In genomic region chr10:88201650-88202049, GRCm38 (mm10) we compare ENCODE assay signal across 8 mouse cellular contexts. TPM values are rescaled to one million over a fixed set of nuclear protein-coding genes. Genes with fewer than 3 reads are reported as not detected.
DNase-seq lines count a peak whose midpoint lies in the region; ATAC-seq lines count a peak whose summit lies in the region.

No protein-coding gene starts in this region.

- peak; percentile 11 for DNase-seq in kidney, adult 9 months
- DNase-seq in kidney, postnatal 10 days = no peak
- no peak for DNase-seq in hindbrain, embryonic 11.5 days (ENCODE audit: low spot score)
- no peak for DNase-seq in layer of hippocampus, postnatal 25 days (ENCODE audit: extremely low spot score in 1 of 2, low spot score in 1 of 2)
- no peak for DNase-seq in frontal cortex, postnatal 25 days (ENCODE audit: low spot score in 2 of 2)
- DNase-seq in layer of hippocampus, adult 18-20 months (ENCODE audit: low spot score in 2 of 2) = no peak

- H3K9me3 ChIP-seq in hindbrain, embryonic 11.5 days (ENCODE audit: control insufficient read depth, low read length) = no peaks in the 10 kb centered on the region
- H3K9me3 ChIP-seq in midbrain, embryonic 15.5 days = no peaks in the 10 kb centered on the region

- ATAC-seq in hindbrain, embryonic 11.5 days (ENCODE audit: low FRiP score) = no peak
- ATAC-seq in midbrain, embryonic 15.5 days (replicated peaks) = no peak

- no peaks in the 10 kb centered on the region for H3K27me3 ChIP-seq in hindbrain, embryonic 11.5 days (ENCODE audit: control insufficient read depth, insufficient read depth, low read length)
- no peaks in the 10 kb centered on the region for H3K27me3 ChIP-seq in midbrain, embryonic 15.5 days (replicated peaks)

- H3K4me1 ChIP-seq in brown adipose tissue, adult 24 weeks (ENCODE audit: control insufficient read depth, insufficient read depth, insufficient read length, low read length) = peaks cover 2% of the 10 kb centered on the region; the same call in 1 of the 2 replicates
- no peaks in the 10 kb centered on the region for H3K4me1 ChIP-seq in hindbrain, embryonic 11.5 days (replicated peaks; ENCODE audit: control insufficient read depth, insufficient read depth, low read length)
- peaks cover 6% of the 10 kb centered on the region for H3K4me1 ChIP-seq in midbrain, embryonic 15.5 days

- no peak overlapping the region for H3K27ac ChIP-seq in brown adipose tissue, adult 24 weeks (replicated peaks; ENCODE audit: low read depth, low read length)
- no peak overlapping the region for H3K27ac ChIP-seq in hindbrain, embryonic 11.5 days (ENCODE audit: low read depth, low read length)
- H3K27ac ChIP-seq in midbrain, embryonic 15.5 days = peak overlapping the region; percentile 87

- H3K4me2 ChIP-seq in hindbrain, embryonic 11.5 days (replicated peaks; ENCODE audit: low read depth, low read length) = peak overlapping the region; percentile 55
- H3K4me2 ChIP-seq in midbrain, embryonic 15.5 days = peak overlapping the region; percentile 71

- peak overlapping the region; percentile 16; the same call in 1 of the 2 replicates for H3K9ac ChIP-seq in hindbrain, embryonic 11.5 days (ENCODE audit: low read depth, low read length)
- peak overlapping the region; percentile 84 for H3K9ac ChIP-seq in midbrain, embryonic 15.5 days

- 76% methylated on average over 13 of the region's 13 CpGs for WGBS in hindbrain, embryonic 11.5 days
- 73% methylated on average over 13 of the region's 13 CpGs for WGBS in midbrain, embryonic 15.5 days

- H3K36me3 ChIP-seq in hindbrain, embryonic 11.5 days (ENCODE audit: control insufficient read depth, insufficient read depth, low read length) = no peaks in the 10 kb centered on the region
- H3K36me3 ChIP-seq in midbrain, embryonic 15.5 days (replicated peaks) = no peaks in the 10 kb centered on the region

- H3K4me3 ChIP-seq in brown adipose tissue, adult 24 weeks (ENCODE audit: insufficient read depth, low read depth, low read length) = peak overlapping the region; percentile 95
- H3K4me3 ChIP-seq in hindbrain, embryonic 11.5 days (ENCODE audit: low read depth, low read length) = peak overlapping the region; percentile 58
- H3K4me3 ChIP-seq in midbrain, embryonic 15.5 days = peak overlapping the region; percentile 73

RNA-seq across cellular contexts. Expression of gene Washc3, which starts 0.8 kb away (rescaled TPM):
- 67.1 and 88.3 TPM in 2 replicates for polyA plus RNA-seq in brown adipose tissue, adult 24 weeks (2012; ENCODE audit: insufficient read depth, insufficient read length, missing spikeins)
- polyA plus RNA-seq in hindbrain, embryonic 11.5 days (2014; fragmentation: Nextera tagmentation; extraction: Ambion mirVana) = 46.0 and 46.1 TPM in 2 replicates
- 39.0 and 40.2 TPM in 2 replicates for polyA plus RNA-seq in midbrain, embryonic 15.5 days (2015; fragmentation: Nextera tagmentation; extraction: Ambion mirVana)
- 10 to 100 TPM; 25.5 to 27.1 TPM for total RNA-seq in layer of hippocampus, postnatal 25 days (2021)
- 10 to 100 TPM; 21.0 to 24.3 TPM for total RNA-seq in layer of hippocampus, adult 18-20 months (2021)

RNA-seq across cellular contexts. Expression of gene Nup37, which starts 54.9 kb away (rescaled TPM):
- polyA plus RNA-seq in brown adipose tissue, adult 24 weeks (2012; ENCODE audit: insufficient read depth, insufficient read length, missing spikeins) = 11.7 and 15.0 TPM in 2 replicates
- 91.5 and 93.8 TPM in 2 replicates for polyA plus RNA-seq in hindbrain, embryonic 11.5 days (2014; fragmentation: Nextera tagmentation; extraction: Ambion mirVana)
- 21.7 and 22.3 TPM in 2 replicates for polyA plus RNA-seq in midbrain, embryonic 15.5 days (2015; fragmentation: Nextera tagmentation; extraction: Ambion mirVana)
- total RNA-seq in layer of hippocampus, postnatal 25 days (2021) = 1 to 10 TPM; 6.2 to 8.9 TPM
- 1 to 10 TPM; 5.3 to 6.1 TPM for total RNA-seq in layer of hippocampus, adult 18-20 months (2021)

RNA-seq across cellular contexts. Expression of gene Parpbp, which starts 54.9 kb away (rescaled TPM):
- 0.71 TPM in 1 of 2 replicates, not detected in the other for polyA plus RNA-seq in brown adipose tissue, adult 24 weeks (2012; ENCODE audit: insufficient read depth, insufficient read length, missing spikeins)
- polyA plus RNA-seq in hindbrain, embryonic 11.5 days (2014; fragmentation: Nextera tagmentation; extraction: Ambion mirVana) = 12.8 and 14.3 TPM in 2 replicates
- polyA plus RNA-seq in midbrain, embryonic 15.5 days (2015; fragmentation: Nextera tagmentation; extraction: Ambion mirVana) = 1.8 and 2.3 TPM in 2 replicates
- total RNA-seq in layer of hippocampus, postnatal 25 days (2021) = under 1 TPM; 0.74 to 0.80 TPM
- 1 to 10 TPM in 1 of 2 experiments, under 1 TPM in 1; 0.54 to 1.3 TPM for total RNA-seq in layer of hippocampus, adult 18-20 months (2021)
